16 mouse cellular contexts compared by ENCODE assay signal in genomic region chr4:41695800-41696199, GRCm38 (mm10). TPM values are rescaled to one million over a fixed set of nuclear protein-coding genes. Genes with fewer than 3 reads are reported as not detected.
DNase-seq lines count a peak whose midpoint lies in the region; ATAC-seq and TF ChIP-seq lines count a peak whose summit lies in the region.
"Not testable (repeated sequence)": the region's sequence is repeated elsewhere in the genome, so short reads cannot be mapped to it uniquely, and the experiment has no call there.
"Had no signal": no experiment of that assay in that cellular context is flagged by ENCODE, and none has a peak within 500 bp of the region (broad histone marks: within the 10 kb centered on the region; RNA-seq: fewer than 3 reads in every experiment).

No protein-coding gene starts in this region.

- not testable (repeated sequence) for TF ChIP-seq CTCF in gastrocnemius, adult 2 months (IDR thresholded peaks at IDR 0.05); intestine, postnatal 0 days (IDR thresholded peaks at IDR 0.05; ENCODE audit: low read depth)

- peaks cover 19% of the 10 kb centered on the region for H3K4me1 ChIP-seq in forebrain, embryonic 10.5 days
- peaks cover 23% of the 10 kb centered on the region for H3K4me1 ChIP-seq in hindbrain, embryonic 10.5 days (replicated peaks)
- H3K4me1 ChIP-seq in intestine, postnatal 0 days (replicated peaks; ENCODE audit: control insufficient read depth, insufficient read depth, low read length); limb, embryonic 12.5 days (replicated peaks); midbrain, embryonic 12.5 days; neural tube, embryonic 13.5 days (replicated peaks): not testable (repeated sequence)

- ATAC-seq in intestine, postnatal 0 days; limb, embryonic 12.5 days (ENCODE audit: insufficient number of reproducible peaks, insufficient read depth, low FRiP score, low TSS enrichment, low read depth); midbrain, embryonic 12.5 days (ENCODE audit: low FRiP score, low read depth); neural tube, embryonic 13.5 days (ENCODE audit: low read depth): not testable (repeated sequence)

- not testable (repeated sequence) for H3K9me3 ChIP-seq in forebrain, embryonic 10.5 days; hindbrain, embryonic 10.5 days; intestine, postnatal 0 days (ENCODE audit: control insufficient read depth); limb, embryonic 12.5 days; midbrain, embryonic 12.5 days; neural tube, embryonic 13.5 days

- peak overlapping the region; percentile 77; the same call in 1 of the 2 replicates for H3K27ac ChIP-seq in forebrain, embryonic 10.5 days
- H3K27ac ChIP-seq in gastrocnemius, adult 2 months, result peak overlapping the region; percentile 51; the same call in 1 of the 2 replicates
- peak overlapping the region; percentile 81; the same call in 1 of the 2 replicates for H3K27ac ChIP-seq in hindbrain, embryonic 10.5 days
- H3K27ac ChIP-seq in intestine, postnatal 0 days (ENCODE audit: low read depth, low read length); limb, embryonic 12.5 days; midbrain, embryonic 12.5 days (replicated peaks); neural tube, embryonic 13.5 days (replicated peaks): not testable (repeated sequence)

- peaks cover 16% of the 10 kb centered on the region for H3K27me3 ChIP-seq in forebrain, embryonic 10.5 days (ENCODE audit: poor library complexity, severe bottlenecking)
- H3K27me3 ChIP-seq in hindbrain, embryonic 10.5 days (ENCODE audit: insufficient read depth, poor library complexity, severe bottlenecking); intestine, postnatal 0 days (replicated peaks; ENCODE audit: control insufficient read depth, insufficient read depth, low read length); midbrain, embryonic 12.5 days; neural tube, embryonic 13.5 days: not testable (repeated sequence)
- peaks cover 26% of the 10 kb centered on the region for H3K27me3 ChIP-seq in limb, embryonic 12.5 days

- peak overlapping the region; percentile 40; the same call in 1 of the 2 replicates for H3K4me2 ChIP-seq in intestine, postnatal 0 days (replicated peaks; ENCODE audit: low read depth)
- H3K4me2 ChIP-seq in limb, embryonic 12.5 days, result peak overlapping the region; percentile 41; the same call in 1 of the 2 replicates
- peak overlapping the region; percentile 43; the same call in 1 of the 2 replicates for H3K4me2 ChIP-seq in midbrain, embryonic 12.5 days (replicated peaks)
- peak overlapping the region; percentile 41 for H3K4me2 ChIP-seq in neural tube, embryonic 13.5 days

- not testable (repeated sequence) for H3K9ac ChIP-seq in intestine, postnatal 0 days (ENCODE audit: low read depth, low read length); limb, embryonic 12.5 days (replicated peaks); midbrain, embryonic 12.5 days (replicated peaks); neural tube, embryonic 13.5 days

- peak; percentile 66 for DNase-seq in cerebellum, adult 9-11 months
- not testable (repeated sequence) for DNase-seq in forebrain, embryonic 10.5 days (ENCODE audit: extremely low spot score, low spot score); gastrocnemius, adult 2 months; hindbrain, embryonic 10.5 days (ENCODE audit: low spot score)

- WGBS in forebrain, embryonic 10.5 days, result 2% methylated on average over 17 of the region's 38 CpGs
- WGBS in hindbrain, embryonic 10.5 days, result 2% methylated on average over 17 of the region's 38 CpGs
- WGBS in intestine, postnatal 0 days, result 7% methylated on average over 8 of the region's 38 CpGs
- WGBS in limb, embryonic 12.5 days, result under 1% methylated on average over 18 of the region's 38 CpGs
- WGBS in midbrain, embryonic 12.5 days, result 2% methylated on average over 17 of the region's 38 CpGs
- 1% methylated on average over 21 of the region's 38 CpGs for WGBS in neural tube, embryonic 13.5 days

- H3K36me3 ChIP-seq in forebrain, embryonic 10.5 days (replicated peaks); hindbrain, embryonic 10.5 days; intestine, postnatal 0 days (ENCODE audit: control insufficient read depth, insufficient read depth); limb, embryonic 12.5 days; midbrain, embryonic 12.5 days; neural tube, embryonic 13.5 days: not testable (repeated sequence)

- peak overlapping the region; percentile 41; the same call in 1 of the 2 replicates for H3K4me3 ChIP-seq in forebrain, embryonic 10.5 days
- peak overlapping the region; percentile 59 for H3K4me3 ChIP-seq in gastrocnemius, adult 2 months
- H3K4me3 ChIP-seq in hindbrain, embryonic 10.5 days, result peak overlapping the region; percentile 42
- H3K4me3 ChIP-seq in intestine, postnatal 0 days (ENCODE audit: low read depth, low read length), result not testable (repeated sequence)
- H3K4me3 ChIP-seq in limb, embryonic 12.5 days (replicated peaks), result 0 out of 2 replicates have a peak overlapping the region, but pooled peaks have one; percentile 12
- H3K4me3 ChIP-seq in midbrain, embryonic 12.5 days, result peak overlapping the region; percentile 24; the same call in 1 of the 2 replicates
- peak overlapping the region; percentile 27 for H3K4me3 ChIP-seq in neural tube, embryonic 13.5 days

- intact Hi-C loops in gastrocnemius, adult 2 months (cut with DNase I), result not testable (repeated sequence)

RNA-seq across cellular contexts. Expression of gene Cntfr, which starts 1.1 kb away (rescaled TPM):
- 19.4 and 21.9 TPM in 2 replicates for polyA plus RNA-seq in forebrain, embryonic 10.5 days (2016; fragmentation: Nextera tagmentation; extraction: Ambion mirVana)
- total RNA-seq in gastrocnemius, adult 2 months (2021), result 10 to 100 TPM; 27.3 to 55.3 TPM
- polyA plus RNA-seq in hindbrain, embryonic 10.5 days (2016; fragmentation: Nextera tagmentation; extraction: Ambion mirVana), result 29.7 and 51.6 TPM in 2 replicates
- polyA plus RNA-seq in intestine, postnatal 0 days (2015; fragmentation: Nextera tagmentation; extraction: Ambion mirVana), result 1.9 and 2.8 TPM in 2 replicates
- 4.7 and 5.5 TPM in 2 replicates for polyA plus RNA-seq in limb, embryonic 12.5 days (2016; fragmentation: Nextera tagmentation; extraction: Ambion mirVana)
- 35.0 and 43.5 TPM in 2 replicates for polyA plus RNA-seq in midbrain, embryonic 12.5 days (2016; fragmentation: Nextera tagmentation; extraction: Ambion mirVana)
- polyA plus RNA-seq in neural tube, embryonic 13.5 days (2015; fragmentation: Nextera tagmentation; extraction: Ambion mirVana), result 28.9 and 29.7 TPM in 2 replicates
- total RNA-seq: CH12.LX; megakaryocyte-erythroid progenitor cell, adult 5-6 weeks had no signal
- polyA plus RNA-seq: inflammation-experienced regulatory T-cells, adult 6 months had no signal

RNA-seq across cellular contexts. Expression of gene Il11ra1, which starts 4.0 kb away (rescaled TPM):
- 82.0 and 90.0 TPM in 2 replicates for polyA plus RNA-seq in forebrain, embryonic 10.5 days (2016; fragmentation: Nextera tagmentation; extraction: Ambion mirVana)
- total RNA-seq in gastrocnemius, adult 2 months (2021), result 10 to 100 TPM; 33.3 to 73.4 TPM
- 84.3 and 91.4 TPM in 2 replicates for polyA plus RNA-seq in hindbrain, embryonic 10.5 days (2016; fragmentation: Nextera tagmentation; extraction: Ambion mirVana)
- 63.8 and 63.9 TPM in 2 replicates for polyA plus RNA-seq in intestine, postnatal 0 days (2015; fragmentation: Nextera tagmentation; extraction: Ambion mirVana)
- polyA plus RNA-seq in limb, embryonic 12.5 days (2016; fragmentation: Nextera tagmentation; extraction: Ambion mirVana), result 296 and 302 TPM in 2 replicates
- 63.1 and 76.5 TPM in 2 replicates for polyA plus RNA-seq in midbrain, embryonic 12.5 days (2016; fragmentation: Nextera tagmentation; extraction: Ambion mirVana)
- 53.6 and 60.2 TPM in 2 replicates for polyA plus RNA-seq in neural tube, embryonic 13.5 days (2015; fragmentation: Nextera tagmentation; extraction: Ambion mirVana)

RNA-seq across cellular contexts. Expression of gene Rpp25l, which starts 17.5 kb away (rescaled TPM):
- polyA plus RNA-seq in forebrain, embryonic 10.5 days (2016; fragmentation: Nextera tagmentation; extraction: Ambion mirVana), result 97.3 and 98.1 TPM in 2 replicates
- total RNA-seq in gastrocnemius, adult 2 months (2021), result 10 to 100 TPM; 50.1 to 58.4 TPM
- 89.7 and 96.6 TPM in 2 replicates for polyA plus RNA-seq in hindbrain, embryonic 10.5 days (2016; fragmentation: Nextera tagmentation; extraction: Ambion mirVana)
- 47.4 and 51.3 TPM in 2 replicates for polyA plus RNA-seq in intestine, postnatal 0 days (2015; fragmentation: Nextera tagmentation; extraction: Ambion mirVana)
- polyA plus RNA-seq in limb, embryonic 12.5 days (2016; fragmentation: Nextera tagmentation; extraction: Ambion mirVana), result 82.9 and 84.6 TPM in 2 replicates
- 68.7 and 69.3 TPM in 2 replicates for polyA plus RNA-seq in midbrain, embryonic 12.5 days (2016; fragmentation: Nextera tagmentation; extraction: Ambion mirVana)
- polyA plus RNA-seq in neural tube, embryonic 13.5 days (2015; fragmentation: Nextera tagmentation; extraction: Ambion mirVana), result 62.6 and 63.4 TPM in 2 replicates

RNA-seq across cellular contexts. Expression of gene Dctn3, which starts 27.2 kb away (rescaled TPM):
- polyA plus RNA-seq in forebrain, embryonic 10.5 days (2016; fragmentation: Nextera tagmentation; extraction: Ambion mirVana), result 141 and 142 TPM in 2 replicates
- 10 to 100 TPM; 40.6 to 42.4 TPM for total RNA-seq in gastrocnemius, adult 2 months (2021)
- 171 and 232 TPM in 2 replicates for polyA plus RNA-seq in hindbrain, embryonic 10.5 days (2016; fragmentation: Nextera tagmentation; extraction: Ambion mirVana)
- polyA plus RNA-seq in intestine, postnatal 0 days (2015; fragmentation: Nextera tagmentation; extraction: Ambion mirVana), result 127 and 144 TPM in 2 replicates
- polyA plus RNA-seq in limb, embryonic 12.5 days (2016; fragmentation: Nextera tagmentation; extraction: Ambion mirVana), result 103 and 104 TPM in 2 replicates
- polyA plus RNA-seq in midbrain, embryonic 12.5 days (2016; fragmentation: Nextera tagmentation; extraction: Ambion mirVana), result 184 and 185 TPM in 2 replicates
- polyA plus RNA-seq in neural tube, embryonic 13.5 days (2015; fragmentation: Nextera tagmentation; extraction: Ambion mirVana), result 278 and 317 TPM in 2 replicates

RNA-seq across cellular contexts. Expression of gene Arid3c, which starts 35.1 kb away (rescaled TPM):
- 1.1 and 1.4 TPM in 2 replicates for polyA plus RNA-seq in forebrain, embryonic 10.5 days (2016; fragmentation: Nextera tagmentation; extraction: Ambion mirVana)
- total RNA-seq in gastrocnemius, adult 2 months (2021), result not detected
- polyA plus RNA-seq in hindbrain, embryonic 10.5 days (2016; fragmentation: Nextera tagmentation; extraction: Ambion mirVana), result 0.36 and 0.88 TPM in 2 replicates
- polyA plus RNA-seq in intestine, postnatal 0 days (2015; fragmentation: Nextera tagmentation; extraction: Ambion mirVana), result not detected in 2 replicates
- polyA plus RNA-seq in limb, embryonic 12.5 days (2016; fragmentation: Nextera tagmentation; extraction: Ambion mirVana), result not detected in 2 replicates
- polyA plus RNA-seq in midbrain, embryonic 12.5 days (2016; fragmentation: Nextera tagmentation; extraction: Ambion mirVana), result 0.26 and 0.54 TPM in 2 replicates
- polyA plus RNA-seq in neural tube, embryonic 13.5 days (2015; fragmentation: Nextera tagmentation; extraction: Ambion mirVana), result 1.6 and 2.2 TPM in 2 replicates
- total RNA-seq: adrenal gland, adult 2 months; CH12.LX; gastrocnemius, adult 18-20 months; heart, postnatal 14 days; layer of hippocampus, adult 18-20 months; megakaryocyte-erythroid progenitor cell, adult 5-6 weeks had no signal
- polyA plus RNA-seq: adrenal gland, adult 2 months; inflammation-experienced regulatory T-cells, adult 6 months; liver, embryonic 15.5 days had no signal
